Mouse (Mus musculus) stomach, postnatal 0 days (tissue): ENCODE results near the gene Plekhj1. TPM values are rescaled to one million over a fixed set of nuclear protein-coding genes. Genes with fewer than 3 reads are reported as not detected.

Source experiments
- ATAC-seq: fragments of 200-750 bp; cut with Nextera tagmentation; 2 replicates; pipeline ENCODE4 v1.8.0; 2017; ENCODE audit not compliant: low FRiP score, low TSS enrichment
- DNase-seq: peaks from one replicate; pipeline ENCODE4 v3.0.0-alpha.2; 2016; ENCODE audit warnings: low spot score
- H3K27ac ChIP-seq: fragments of 300-500 bp; sonication (generic); replicated peaks from 2 replicates; pipeline ENCODE4 v1.5.1; 2014; ENCODE audit warnings: mild to moderate bottlenecking, control low read depth
- H3K27me3 ChIP-seq: fragments of 300-500 bp; sonication (generic); 2 replicates; pipeline ENCODE4 v1.6.1; 2014; ENCODE audit warnings: low read length; ENCODE audit not compliant: control insufficient read depth, insufficient read depth
- H3K36me3 ChIP-seq: fragments of 300-500 bp; sonication (generic); 2 replicates; pipeline ENCODE4 v1.6.1; 2014; ENCODE audit warnings: low read length, mixed read lengths; ENCODE audit not compliant: control insufficient read depth, insufficient read depth
- H3K4me1 ChIP-seq: fragments of 300-500 bp; sonication (generic); replicated peaks from 2 replicates; pipeline ENCODE4 v1.6.1; 2014; ENCODE audit warnings: antibody characterized with exemption; ENCODE audit not compliant: control insufficient read depth, insufficient read depth
- H3K4me2 ChIP-seq: fragments of 300-500 bp; sonication (generic); replicated peaks from 2 replicates; pipeline ENCODE4 v1.6.1; 2014; ENCODE audit warnings: low read depth, mild to moderate bottlenecking, control low read depth, moderate library complexity
- H3K4me3 ChIP-seq: fragments of 300-500 bp; sonication (generic); 2 replicates; pipeline ENCODE4 v1.5.1; 2014; ENCODE audit warnings: low read depth, low read length, control low read depth
- H3K9ac ChIP-seq: fragments of 300-500 bp; sonication (generic); 2 replicates; pipeline ENCODE4 v1.6.1; 2014; ENCODE audit warnings: mild to moderate bottlenecking, low read length, control low read depth, mixed read lengths
- H3K9me3 ChIP-seq: fragments of 300-500 bp; sonication (generic); 2 replicates; pipeline ENCODE4 v1.6.1; 2016; ENCODE audit warnings: low read length; ENCODE audit not compliant: control insufficient read depth
- CTCF ChIP-seq: IDR thresholded peaks from 2 replicates; pipeline ENCODE4 v1.5.1; 2016; ENCODE audit warnings: antibody characterized with exemption, low read depth, mild to moderate bottlenecking, moderate library complexity
- EP300 ChIP-seq: optimal IDR thresholded peaks from 2 replicates; pipeline ENCODE3; 2016; ENCODE audit warnings: antibody characterized with exemption
- WGBS: fragments of 180-500 bp; shearing (Covaris S2); extraction: QIAGEN DNeasy Blood & Tissue Kit; methylation state at CpG from one replicate; pipeline ENCODE4 v1.1.7; 2014; 5-methylcytosine and 5-hydroxymethylcytosine counted together
- polyA plus RNA-seq: library from polyadenylated mRNA; unstranded; fragments of >200 nt; fragmentation: Nextera tagmentation; extraction: Ambion mirVana; gene quantifications from 2 replicates; pipeline ENCODE4 v1.2.1, GENCODE M21; 2015

The Plekhj1 gene
- polyA plus RNA-seq, 1 experiment from 2014 or later: 62.0 TPM

DNA sequence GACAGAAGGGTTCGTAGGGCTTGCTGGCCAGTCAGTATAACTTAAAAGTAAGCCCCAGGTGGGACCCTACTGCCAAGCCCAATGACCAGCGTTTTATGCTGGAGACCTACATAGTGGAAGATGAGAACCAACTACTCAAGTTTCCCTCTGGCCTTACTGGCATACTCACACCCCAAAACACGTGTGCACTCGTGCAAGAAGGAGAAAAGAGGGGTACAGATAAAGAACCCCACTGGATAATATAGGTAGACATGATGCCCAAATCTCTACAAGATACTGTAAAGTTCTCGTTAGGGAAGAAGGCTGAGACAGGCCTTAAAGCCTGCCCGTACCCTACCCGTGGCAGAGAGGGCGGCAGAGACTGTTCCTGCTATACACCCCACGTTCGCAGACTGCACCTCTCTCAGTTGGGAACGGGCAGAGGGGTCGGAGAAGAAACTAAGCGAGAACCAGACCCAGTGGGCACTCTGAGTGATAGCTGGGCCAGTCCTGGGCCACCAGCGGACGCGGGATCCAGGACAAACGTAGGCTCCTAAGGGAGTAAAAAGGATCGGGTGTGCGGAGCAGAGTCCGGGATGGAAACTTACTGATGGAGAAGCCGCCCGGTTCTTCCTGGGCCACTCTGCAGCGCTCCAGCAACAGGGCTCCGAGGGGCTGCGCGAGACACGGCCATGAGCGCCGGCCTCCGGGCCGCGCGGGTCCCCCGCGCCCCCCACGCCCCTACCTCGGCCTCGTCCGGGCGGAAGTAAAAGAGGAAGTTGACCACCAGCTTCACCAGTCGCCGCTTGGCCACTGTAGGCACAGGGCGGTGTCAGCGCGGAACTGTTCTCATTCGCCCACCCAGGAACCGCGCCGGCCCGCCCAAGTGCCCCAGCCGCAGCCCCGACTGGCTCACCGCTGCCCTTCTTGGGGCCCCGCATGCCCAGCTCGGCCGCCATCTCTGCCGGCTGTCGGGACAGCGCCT, 958 bp downstream of the Plekhj1 start:
- peaks cover 26% of the 10 kb centered on the region for H3K36me3 ChIP-seq
- H3K9me3 ChIP-seq: no peaks in the 10 kb centered on the region
- peaks cover 6% of the 10 kb centered on the region for H3K4me1 ChIP-seq
- H3K4me3 ChIP-seq: peak overlapping the region; percentile 84
- H3K4me2 ChIP-seq: peak overlapping the region; percentile 74
- H3K27ac ChIP-seq: peak overlapping the region; percentile 98
- no peak; the same call in 1 of the 2 replicates for TF ChIP-seq CTCF
- TF ChIP-seq EP300: no peak
- H3K9ac ChIP-seq: peak overlapping the region; percentile 97
- no peaks in the 10 kb centered on the region for H3K27me3 ChIP-seq
- WGBS: 2% methylated on average over 58 of the region's 59 CpGs
- ATAC-seq: peak; percentile 63
- DNase-seq: no peak

DNA sequence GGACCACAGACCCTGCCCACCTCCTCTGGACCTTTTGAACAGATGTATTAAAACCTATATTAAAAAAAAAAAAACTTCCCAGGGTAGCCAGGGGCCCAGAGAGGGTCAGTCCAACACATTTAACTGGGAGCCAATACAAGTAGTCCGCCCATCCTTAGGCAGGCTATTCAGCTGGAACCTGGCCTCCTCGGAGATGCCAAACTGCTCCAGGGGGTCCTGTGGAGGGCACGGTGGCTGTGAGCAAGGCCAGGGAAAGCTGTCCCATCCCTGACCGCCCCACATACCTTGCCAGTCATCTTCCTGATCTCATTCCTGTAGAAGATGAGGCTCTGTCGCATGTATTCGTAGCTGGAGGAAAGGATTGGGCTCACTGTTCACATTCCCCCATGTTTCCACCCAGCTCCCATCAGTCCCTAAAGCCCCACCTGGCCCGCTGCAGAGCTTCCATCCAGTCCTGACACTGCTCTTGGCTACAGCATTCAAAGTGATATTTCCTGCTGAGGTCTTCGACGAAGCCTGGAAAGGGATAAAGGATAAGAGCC, 2.0 kb downstream of the Plekhj1 start:
- H3K9ac ChIP-seq: peak overlapping the region; percentile 97
- H3K9me3 ChIP-seq: no peaks in the 10 kb centered on the region
- no peak overlapping the region for H3K4me2 ChIP-seq
- H3K4me3 ChIP-seq: no peak overlapping the region
- no peak for ATAC-seq
- H3K4me1 ChIP-seq: peaks cover 6% of the 10 kb centered on the region
- H3K36me3 ChIP-seq: peaks cover 25% of the 10 kb centered on the region
- TF ChIP-seq CTCF (no peak), EP300 (no peak)
- 81% methylated on average over 9 of the region's 9 CpGs for WGBS
- no peak for DNase-seq
- H3K27me3 ChIP-seq: no peaks in the 10 kb centered on the region
- no peak overlapping the region for H3K27ac ChIP-seq

DNA sequence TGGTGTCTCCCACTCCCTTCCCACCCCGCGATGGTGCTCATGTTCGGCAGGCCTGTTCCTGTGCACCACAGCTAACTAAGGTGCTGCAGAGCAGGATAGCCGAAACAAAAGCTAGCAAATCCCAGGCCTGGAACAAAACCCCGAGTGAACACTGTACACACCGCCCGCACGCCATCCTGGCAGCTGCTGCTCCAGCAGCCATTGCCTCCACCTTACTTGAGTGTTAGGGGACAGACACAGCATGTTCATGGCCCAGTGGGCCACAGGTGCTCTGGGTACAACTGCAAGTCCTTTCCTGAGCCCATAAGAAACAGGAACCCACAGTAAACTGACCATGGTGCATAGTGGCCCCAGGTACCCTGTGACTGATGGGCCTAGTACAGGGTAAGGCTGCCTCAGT, 3.7 kb downstream of the Plekhj1 start:
- WGBS: 69% methylated on average over 8 of the region's 8 CpGs
- Histone ChIP-seq H3K9me3 (no peaks in the 10 kb centered on the region), H3K36me3 (peaks cover 34% of the 10 kb centered on the region), H3K4me1 (peaks cover 6% of the 10 kb centered on the region), H3K27ac (no peak overlapping the region), H3K4me2 (no peak overlapping the region), H3K4me3 (no peak overlapping the region), H3K27me3 (no peaks in the 10 kb centered on the region), H3K9ac (no peak overlapping the region; the same call in 1 of the 2 replicates)
- no peak for ATAC-seq
- no peak for TF ChIP-seq CTCF
- no peak for TF ChIP-seq EP300
- DNase-seq: no peak

DNA sequence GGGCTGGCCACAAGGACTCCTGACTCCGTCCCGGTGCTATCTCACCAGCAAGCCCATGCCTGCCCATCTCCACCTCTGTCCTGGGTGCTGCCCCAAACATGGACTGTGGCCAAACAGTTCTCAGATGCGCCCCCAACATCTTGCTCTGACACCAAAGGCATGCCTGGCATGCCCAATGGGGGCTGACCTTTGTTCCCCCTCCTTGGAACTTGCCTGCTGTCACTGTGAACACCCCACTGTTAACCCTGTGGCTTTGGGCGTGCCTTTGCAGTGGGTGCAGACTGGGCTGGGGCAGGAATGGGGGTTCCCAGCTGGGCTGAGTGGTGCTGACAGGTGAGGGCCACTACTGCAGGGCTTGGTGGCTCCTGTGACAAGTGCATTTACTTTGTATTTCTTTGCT, 4.6 kb downstream of the Plekhj1 start:
- WGBS: 80% methylated on average over 4 of the region's 4 CpGs
- no peak overlapping the region for H3K27ac ChIP-seq
- no peaks in the 10 kb centered on the region for H3K27me3 ChIP-seq
- H3K9ac ChIP-seq: no peak overlapping the region
- H3K9me3 ChIP-seq: no peaks in the 10 kb centered on the region
- H3K4me2 ChIP-seq: no peak overlapping the region
- no peak overlapping the region for H3K4me3 ChIP-seq
- no peak for ATAC-seq
- peaks cover 4% of the 10 kb centered on the region for H3K4me1 ChIP-seq
- peaks cover 41% of the 10 kb centered on the region for H3K36me3 ChIP-seq
- no peak for DNase-seq
- TF ChIP-seq EP300 (no peak), CTCF (no peak)

DNA sequence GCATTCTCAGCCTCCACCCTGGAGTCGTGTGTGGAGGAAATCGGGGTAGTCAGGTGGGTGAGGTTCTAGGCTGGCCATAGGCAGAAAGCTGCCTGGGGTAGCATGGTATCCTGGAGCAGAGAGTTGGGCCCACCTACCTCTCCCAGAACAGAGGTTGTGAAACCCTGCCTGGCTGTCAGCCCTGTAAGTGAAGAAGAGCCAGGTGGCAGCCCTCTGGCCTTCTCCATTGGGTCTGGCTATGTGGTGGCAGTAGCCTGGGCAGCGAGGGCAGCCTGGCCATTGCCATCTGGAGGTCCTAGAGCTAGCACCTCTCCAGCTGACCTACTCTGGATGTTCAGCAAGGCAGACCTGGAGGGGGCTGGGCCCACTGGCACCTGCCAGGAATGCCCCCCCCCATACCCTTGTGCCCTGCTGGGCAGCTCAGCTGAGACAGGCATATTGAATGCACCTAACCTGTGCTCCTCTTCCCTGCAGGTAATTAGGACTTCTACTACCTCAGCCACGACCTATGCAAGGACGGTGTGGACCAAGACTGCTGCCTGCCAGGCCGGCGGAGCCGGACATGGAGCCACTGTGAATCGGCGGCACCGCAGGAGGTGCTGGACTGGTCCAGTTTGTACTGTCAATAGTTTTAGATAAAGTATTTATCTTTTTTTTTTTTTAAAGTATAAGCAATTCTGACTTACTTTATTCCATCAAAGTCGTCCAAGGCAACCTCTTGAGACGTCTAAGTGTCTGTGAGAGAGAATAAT, 5.2 kb downstream of the Plekhj1 start:
- Histone ChIP-seq H3K4me1 (peaks cover 4% of the 10 kb centered on the region), H3K36me3 (peaks cover 45% of the 10 kb centered on the region), H3K9me3 (no peaks in the 10 kb centered on the region), H3K27ac (no peak overlapping the region), H3K4me2 (no peak overlapping the region), H3K4me3 (no peak overlapping the region), H3K27me3 (no peaks in the 10 kb centered on the region), H3K9ac (0 out of 2 replicates have a peak overlapping the region, but pooled peaks have one; percentile 4)
- DNase-seq (no peak), ATAC-seq (no peak)
- WGBS: 84% methylated on average over 13 of the region's 13 CpGs
- TF ChIP-seq EP300: no peak
- no peak for TF ChIP-seq CTCF
